Mouse (Mus musculus): ENCODE measurements around the gene Tex2. TPM values are rescaled to one million over a fixed set of nuclear protein-coding genes. Genes with fewer than 3 reads are reported as not detected.

The Tex2 gene
- polyA plus RNA-seq, 1 experiment from 2014 or later, result 7.4 TPM

DNA sequence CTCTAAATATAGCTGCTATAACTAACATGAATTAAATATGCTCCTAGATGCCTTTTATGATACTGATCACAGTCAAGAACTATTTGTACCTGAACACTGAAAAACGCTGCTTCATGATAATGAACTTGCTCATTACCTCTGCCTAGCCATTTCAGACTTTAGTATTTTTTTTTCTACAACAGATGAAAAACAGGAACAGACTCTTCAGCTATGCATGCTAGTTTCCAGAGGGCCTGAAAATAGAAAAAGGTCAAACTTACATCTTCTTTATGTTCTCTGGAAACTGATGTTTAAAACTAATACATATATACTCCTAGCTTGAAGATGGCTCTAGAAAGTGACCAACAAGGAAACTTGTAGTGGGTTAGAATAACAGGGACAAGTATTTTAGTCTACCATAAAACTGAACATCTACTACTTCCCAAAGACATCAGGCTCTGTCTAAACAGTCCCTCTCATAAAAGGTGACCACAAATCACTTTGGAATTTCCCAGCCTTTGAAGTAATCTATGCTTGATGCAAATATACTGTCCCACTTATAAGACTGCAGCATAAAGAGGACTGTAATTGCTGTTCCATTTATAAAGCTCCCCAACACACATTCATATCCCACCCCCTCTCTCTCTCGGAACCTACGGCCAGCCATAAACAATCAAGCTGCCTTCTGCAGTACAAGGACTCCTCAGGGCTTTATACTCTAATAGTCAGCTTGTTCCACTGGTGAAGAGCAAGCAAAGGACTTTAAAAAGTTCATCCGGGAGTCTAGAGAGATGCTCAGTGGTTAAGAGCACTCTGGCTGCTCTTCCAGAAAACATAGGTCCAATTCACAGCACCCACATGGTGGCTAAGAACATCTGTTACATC lies 148.3 kb downstream of the Tex2 start:
- Histone ChIP-seq H3K4me3 (ENCODE audit: low read depth, low read length) (no peak overlapping the region), H3K9ac (replicated peaks; ENCODE audit: low read length) (no peak overlapping the region), H3K27ac (replicated peaks; ENCODE audit: low read depth, low read length) (no peak overlapping the region), H3K4me2 (ENCODE audit: low read depth, low read length) (no peak overlapping the region), H3K4me1 (ENCODE audit: control insufficient read depth, insufficient read depth, low read length) (no peaks in the 10 kb centered on the region), H3K27me3 (ENCODE audit: control insufficient read depth, insufficient read depth, low read length) (no peaks in the 10 kb centered on the region), H3K9me3 (replicated peaks; ENCODE audit: control insufficient read depth, low read length) (no peaks in the 10 kb centered on the region), H3K36me3 (replicated peaks; ENCODE audit: control insufficient read depth, insufficient read depth, low read depth, low read length) (no peaks in the 10 kb centered on the region)
- DNase-seq (ENCODE audit: low spot score), result no peak
- WGBS, result 83% methylated on average over 4 of the region's 4 CpGs
- ATAC-seq (replicated peaks; ENCODE audit: insufficient number of reproducible peaks, low FRiP score, low TSS enrichment, low read depth), result no peak

DNA sequence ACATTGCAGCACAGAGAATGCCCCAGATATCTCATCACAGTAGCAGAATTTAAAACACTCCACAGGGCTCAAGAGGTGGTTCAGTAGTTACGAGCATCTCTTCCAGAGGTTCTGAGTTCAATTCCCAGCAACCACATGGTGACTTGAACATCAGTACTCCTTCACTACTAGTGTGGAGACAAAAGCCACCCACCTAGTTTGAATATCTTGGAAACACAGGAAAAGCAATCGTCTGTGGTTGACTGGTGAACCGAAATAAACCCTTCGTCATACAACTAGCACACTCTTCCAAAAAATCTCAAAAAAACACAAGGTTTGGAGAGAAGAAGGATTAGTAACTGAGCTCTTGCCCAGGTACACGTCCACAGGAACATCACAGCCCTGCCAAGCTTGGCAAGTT lies 149.4 kb downstream of the Tex2 start:
- H3K4me2 ChIP-seq (ENCODE audit: low read depth, low read length), result no peak overlapping the region
- H3K9ac ChIP-seq (replicated peaks; ENCODE audit: low read length), result no peak overlapping the region
- H3K9me3 ChIP-seq (replicated peaks; ENCODE audit: control insufficient read depth, low read length), result no peaks in the 10 kb centered on the region
- H3K27ac ChIP-seq (replicated peaks; ENCODE audit: low read depth, low read length), result no peak overlapping the region
- no peaks in the 10 kb centered on the region for H3K4me1 ChIP-seq (ENCODE audit: control insufficient read depth, insufficient read depth, low read length)
- 72% methylated on average over 5 of the region's 5 CpGs for WGBS
- ATAC-seq (replicated peaks; ENCODE audit: insufficient number of reproducible peaks, low FRiP score, low TSS enrichment, low read depth) (no peak), DNase-seq (ENCODE audit: low spot score) (no peak)
- H3K27me3 ChIP-seq (ENCODE audit: control insufficient read depth, insufficient read depth, low read length), result no peaks in the 10 kb centered on the region
- no peaks in the 10 kb centered on the region for H3K36me3 ChIP-seq (replicated peaks; ENCODE audit: control insufficient read depth, insufficient read depth, low read depth, low read length)
- no peak overlapping the region for H3K4me3 ChIP-seq (ENCODE audit: low read depth, low read length)

DNA sequence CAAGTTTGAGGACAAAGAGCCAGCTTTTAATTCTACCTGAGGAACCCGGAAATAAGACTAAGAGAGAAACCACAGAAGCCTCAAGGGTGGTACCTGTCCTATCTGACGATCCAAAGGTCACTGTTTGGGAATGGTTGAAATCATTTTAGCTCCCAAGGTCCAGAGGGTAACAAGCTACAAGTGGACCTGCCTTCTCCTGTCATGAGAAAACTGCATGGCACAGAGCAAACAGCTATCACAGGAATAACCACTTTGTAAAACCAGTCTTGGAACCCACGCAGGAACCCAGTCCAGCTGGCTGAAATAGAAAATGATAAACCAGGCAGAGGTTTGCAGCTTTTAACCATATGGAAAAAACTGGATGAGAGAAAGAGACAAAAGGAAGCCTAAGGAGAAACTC lies 150.9 kb downstream of the Tex2 start:
- no peak overlapping the region for H3K9ac ChIP-seq (replicated peaks; ENCODE audit: low read length)
- no peaks in the 10 kb centered on the region for H3K9me3 ChIP-seq (replicated peaks; ENCODE audit: control insufficient read depth, low read length)
- H3K27ac ChIP-seq (replicated peaks; ENCODE audit: low read depth, low read length), result no peak overlapping the region
- H3K4me2 ChIP-seq (ENCODE audit: low read depth, low read length), result no peak overlapping the region
- no peak for ATAC-seq (replicated peaks; ENCODE audit: insufficient number of reproducible peaks, low FRiP score, low TSS enrichment, low read depth)
- H3K4me1 ChIP-seq (ENCODE audit: control insufficient read depth, insufficient read depth, low read length), result no peaks in the 10 kb centered on the region
- H3K36me3 ChIP-seq (replicated peaks; ENCODE audit: control insufficient read depth, insufficient read depth, low read depth, low read length), result no peaks in the 10 kb centered on the region
- WGBS, result 79% methylated on average over 3 of the region's 3 CpGs
- no peaks in the 10 kb centered on the region for H3K27me3 ChIP-seq (ENCODE audit: control insufficient read depth, insufficient read depth, low read length)
- no peak overlapping the region for H3K4me3 ChIP-seq (ENCODE audit: low read depth, low read length)
- DNase-seq (ENCODE audit: low spot score), result no peak

DNA sequence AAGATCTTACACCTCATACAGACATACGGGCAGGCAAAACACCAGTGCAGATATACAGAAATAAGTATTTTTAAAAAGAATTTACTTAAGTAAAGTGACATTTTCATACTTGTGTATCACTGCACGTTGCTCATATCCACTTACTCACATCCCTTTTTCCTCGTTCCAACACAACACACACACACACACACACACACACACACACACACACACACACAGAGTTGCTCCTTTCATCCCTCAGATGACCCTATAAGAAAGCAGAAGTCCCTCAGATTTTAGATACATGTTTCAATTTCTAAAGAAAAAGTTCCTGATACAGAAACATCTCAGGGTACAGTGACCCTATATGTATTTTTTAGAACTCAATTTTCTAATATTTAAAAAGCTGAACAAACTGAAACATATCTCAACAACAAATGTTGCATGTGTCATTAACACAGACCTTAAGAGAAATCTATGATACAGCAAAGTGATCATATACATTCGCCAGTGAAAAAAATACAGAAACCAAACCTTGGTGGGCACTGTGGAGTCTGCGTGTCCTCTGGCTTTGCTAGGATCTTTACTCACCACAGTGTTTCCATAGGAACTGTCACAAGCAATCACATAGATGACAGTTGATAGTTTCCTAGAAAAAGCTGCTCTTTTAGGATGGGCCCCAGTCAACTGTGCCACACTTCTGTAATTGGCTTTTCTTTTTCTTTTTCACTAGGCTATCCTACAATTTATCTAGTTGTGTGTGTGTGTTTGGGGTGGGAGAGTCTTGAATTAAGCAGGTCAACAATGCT lies 151.9 kb downstream of the Tex2 start:
- 81% methylated on average over 5 of the region's 5 CpGs for WGBS
- no peak overlapping the region for H3K27ac ChIP-seq (replicated peaks; ENCODE audit: low read depth, low read length)
- H3K9ac ChIP-seq (replicated peaks; ENCODE audit: low read length), result no peak overlapping the region
- ATAC-seq (replicated peaks; ENCODE audit: insufficient number of reproducible peaks, low FRiP score, low TSS enrichment, low read depth) (no peak), DNase-seq (ENCODE audit: low spot score) (no peak)
- no peaks in the 10 kb centered on the region for H3K27me3 ChIP-seq (ENCODE audit: control insufficient read depth, insufficient read depth, low read length)
- H3K9me3 ChIP-seq (replicated peaks; ENCODE audit: control insufficient read depth, low read length), result no peaks in the 10 kb centered on the region
- H3K4me1 ChIP-seq (ENCODE audit: control insufficient read depth, insufficient read depth, low read length), result no peaks in the 10 kb centered on the region
- no peak overlapping the region for H3K4me2 ChIP-seq (ENCODE audit: low read depth, low read length)
- H3K4me3 ChIP-seq (ENCODE audit: low read depth, low read length), result no peak overlapping the region
- no peaks in the 10 kb centered on the region for H3K36me3 ChIP-seq (replicated peaks; ENCODE audit: control insufficient read depth, insufficient read depth, low read depth, low read length)

DNA sequence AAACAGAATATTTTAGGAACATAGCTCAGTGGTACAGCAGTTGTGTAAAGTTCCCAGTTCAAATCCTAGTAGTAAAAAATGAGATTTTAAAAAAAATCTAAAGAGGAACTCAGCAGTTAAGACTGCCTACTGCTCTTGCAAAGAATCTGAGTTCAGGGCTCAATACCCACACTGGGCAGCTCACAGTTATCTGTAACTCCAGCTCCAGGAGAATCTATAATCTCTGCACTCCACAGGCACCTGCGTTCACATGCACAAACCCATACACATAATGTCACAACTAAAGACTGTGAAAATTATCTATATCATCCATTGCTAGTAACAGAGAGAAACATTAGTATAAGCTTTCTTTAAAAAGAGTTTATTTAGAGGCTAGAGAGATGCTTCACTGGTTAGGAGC lies 152.6 kb downstream of the Tex2 start:
- Histone ChIP-seq H3K36me3 (replicated peaks; ENCODE audit: control insufficient read depth, insufficient read depth, low read depth, low read length) (no peaks in the 10 kb centered on the region), H3K4me3 (ENCODE audit: low read depth, low read length) (no peak overlapping the region), H3K27ac (replicated peaks; ENCODE audit: low read depth, low read length) (no peak overlapping the region), H3K27me3 (ENCODE audit: control insufficient read depth, insufficient read depth, low read length) (no peaks in the 10 kb centered on the region), H3K4me2 (ENCODE audit: low read depth, low read length) (no peak overlapping the region), H3K9ac (replicated peaks; ENCODE audit: low read length) (no peak overlapping the region), H3K9me3 (replicated peaks; ENCODE audit: control insufficient read depth, low read length) (no peaks in the 10 kb centered on the region), H3K4me1 (ENCODE audit: control insufficient read depth, insufficient read depth, low read length) (no peaks in the 10 kb centered on the region)
- DNase-seq (ENCODE audit: low spot score) (no peak), ATAC-seq (replicated peaks; ENCODE audit: insufficient number of reproducible peaks, low FRiP score, low TSS enrichment, low read depth) (no peak)
- WGBS, result 95% methylated on average over 1 of the region's 1 CpGs

DNA sequence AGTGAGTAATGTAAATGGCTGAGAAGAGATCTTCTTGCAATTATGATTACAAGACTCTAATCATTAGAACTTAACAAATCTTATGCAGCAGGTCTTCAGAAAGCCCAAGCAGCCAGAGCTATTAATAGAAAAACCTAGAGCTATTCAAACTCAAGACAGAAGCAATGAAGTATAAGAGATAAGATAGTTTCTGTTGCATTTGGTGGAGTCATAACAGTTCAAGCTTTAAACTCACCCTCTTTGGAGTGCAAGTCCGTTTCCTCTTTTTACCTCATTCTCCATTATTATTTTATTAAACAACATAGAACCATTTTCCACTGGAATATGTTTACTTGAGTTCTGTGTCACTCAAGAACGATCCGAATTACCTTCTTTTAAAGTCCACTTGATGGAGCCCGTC lies 154.7 kb downstream of the Tex2 start:
- H3K9ac ChIP-seq (replicated peaks; ENCODE audit: low read length), result no peak overlapping the region
- 89% methylated on average over 4 of the region's 4 CpGs for WGBS
- no peaks in the 10 kb centered on the region for H3K4me1 ChIP-seq (ENCODE audit: control insufficient read depth, insufficient read depth, low read length)
- no peak overlapping the region for H3K4me3 ChIP-seq (ENCODE audit: low read depth, low read length)
- H3K27me3 ChIP-seq (ENCODE audit: control insufficient read depth, insufficient read depth, low read length), result no peaks in the 10 kb centered on the region
- no peak for ATAC-seq (replicated peaks; ENCODE audit: insufficient number of reproducible peaks, low FRiP score, low TSS enrichment, low read depth)
- H3K9me3 ChIP-seq (replicated peaks; ENCODE audit: control insufficient read depth, low read length), result no peaks in the 10 kb centered on the region
- no peaks in the 10 kb centered on the region for H3K36me3 ChIP-seq (replicated peaks; ENCODE audit: control insufficient read depth, insufficient read depth, low read depth, low read length)
- H3K27ac ChIP-seq (replicated peaks; ENCODE audit: low read depth, low read length), result no peak overlapping the region
- no peak for DNase-seq (ENCODE audit: low spot score)
- no peak overlapping the region for H3K4me2 ChIP-seq (ENCODE audit: low read depth, low read length)

Other genes with a start within 250 kb of the Tex2 start
- not detected in 2 replicates for gene Prr29, start 248.0 kb downstream of the Tex2 start, polyA plus RNA-seq (2014; fragmentation: Nextera tagmentation; extraction: Ambion mirVana)
- 23.7 and 28.7 TPM in 2 replicates for gene Icam2, start 225.3 kb downstream of the Tex2 start, polyA plus RNA-seq (2014; fragmentation: Nextera tagmentation; extraction: Ambion mirVana)
- 3.0 and 3.8 TPM in 2 replicates for gene Ern1, start 125.6 kb downstream of the Tex2 start, polyA plus RNA-seq (2014; fragmentation: Nextera tagmentation; extraction: Ambion mirVana)
- gene Pecam1, start 137.2 kb upstream of the Tex2 start, polyA plus RNA-seq (2014; fragmentation: Nextera tagmentation; extraction: Ambion mirVana), result 26.7 and 29.7 TPM in 2 replicates
- 0.47 and 0.94 TPM in 2 replicates for gene Milr1, start 137.8 kb upstream of the Tex2 start, polyA plus RNA-seq (2014; fragmentation: Nextera tagmentation; extraction: Ambion mirVana)
- 7.3 and 12.7 TPM in 2 replicates for gene Polg2, start 166.1 kb upstream of the Tex2 start, polyA plus RNA-seq (2014; fragmentation: Nextera tagmentation; extraction: Ambion mirVana)
- gene Ddx5, start 175.8 kb upstream of the Tex2 start, polyA plus RNA-seq (2014; fragmentation: Nextera tagmentation; extraction: Ambion mirVana), result 498 and 533 TPM in 2 replicates
- gene Cep95, start 175.8 kb upstream of the Tex2 start, polyA plus RNA-seq (2014; fragmentation: Nextera tagmentation; extraction: Ambion mirVana), result 21.1 and 22.6 TPM in 2 replicates